Mouse (Mus musculus): ENCODE measurements at regions not wholly inside any gene's neighbourhood (a gene's known extent, or its start where the extent isn't known, plus 50 kb on each side); places are given as distances from the start of the nearest gene placed in this dataset.

DNA sequence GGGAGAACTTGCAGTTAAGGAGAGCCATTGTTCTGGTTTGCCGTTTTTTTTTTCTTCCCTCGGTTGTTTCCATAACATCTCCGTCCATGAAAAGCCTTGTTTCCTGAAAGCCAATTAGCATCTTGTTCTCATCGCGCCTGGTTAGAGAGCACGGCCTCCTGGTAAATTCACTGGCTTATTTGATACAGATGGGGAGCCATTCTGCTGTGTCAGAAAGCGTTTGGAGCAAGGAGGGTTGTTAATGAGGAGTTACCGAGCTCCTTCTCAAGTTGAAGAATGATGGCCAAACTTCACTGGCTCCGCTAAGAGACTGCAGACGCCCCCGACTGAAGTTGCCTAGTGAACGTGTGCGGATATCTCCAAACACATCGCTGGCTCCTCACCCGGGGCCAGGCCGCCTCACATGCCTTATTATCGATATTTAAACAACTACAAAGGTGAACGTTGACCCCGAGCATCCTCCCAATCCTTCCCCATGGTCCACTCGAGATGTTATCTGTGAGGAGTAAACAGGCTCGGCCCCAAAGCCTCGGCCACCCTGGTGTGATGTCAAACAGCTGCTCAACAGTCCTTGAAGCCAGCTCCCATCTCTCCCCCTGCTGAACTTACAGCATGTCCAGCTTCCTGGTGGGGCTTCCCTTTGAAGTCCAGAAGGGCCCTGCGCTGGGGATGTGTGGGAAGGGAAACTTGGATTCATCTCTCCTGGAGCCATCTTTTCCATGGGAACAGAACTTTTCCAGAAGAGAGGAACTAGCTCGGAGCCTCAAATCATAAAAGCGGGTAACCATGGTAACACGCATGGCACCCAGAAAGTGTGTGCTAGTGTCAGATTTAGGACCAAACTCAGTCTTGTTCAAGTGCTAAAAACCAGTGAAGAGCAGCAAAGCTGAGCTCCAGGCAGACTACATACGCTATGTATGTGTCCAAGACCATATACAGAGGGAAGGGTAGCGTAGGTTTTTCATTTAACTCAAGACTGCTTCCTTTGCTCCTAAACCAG is 190.0 kb upstream of the Tbx3 start:
- in situ Hi-C loops (cut with MboI, MseI), result no loop called here

DNA sequence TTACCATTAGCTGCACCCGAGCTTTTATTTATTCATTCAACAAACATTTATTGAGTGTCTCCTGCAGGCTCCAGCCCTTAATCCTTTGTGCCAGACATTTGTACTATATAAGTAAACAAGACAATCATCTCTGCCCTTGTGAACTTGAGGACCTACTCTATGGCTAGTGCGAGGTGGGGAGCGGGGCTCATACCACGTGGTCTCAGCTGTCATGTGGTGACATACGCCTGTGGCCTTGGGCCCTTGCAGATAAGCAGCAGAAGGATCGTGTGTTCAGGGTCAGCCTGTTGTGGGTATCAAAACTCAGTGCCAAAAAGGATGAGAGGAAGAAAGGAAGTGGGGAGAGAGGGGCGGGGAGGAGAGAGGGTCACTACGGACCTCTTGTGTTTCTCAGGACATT is 186.8 kb upstream of the Tbx3 start:
- in situ Hi-C loops (cut with MboI, MseI), result no loop called here

GRCm38 (mm10) chr5:119486196-119486595 is 184.3 kb upstream of the Tbx3 start:
- in situ Hi-C loops (cut with MboI, MseI), result no loop called here

DNA sequence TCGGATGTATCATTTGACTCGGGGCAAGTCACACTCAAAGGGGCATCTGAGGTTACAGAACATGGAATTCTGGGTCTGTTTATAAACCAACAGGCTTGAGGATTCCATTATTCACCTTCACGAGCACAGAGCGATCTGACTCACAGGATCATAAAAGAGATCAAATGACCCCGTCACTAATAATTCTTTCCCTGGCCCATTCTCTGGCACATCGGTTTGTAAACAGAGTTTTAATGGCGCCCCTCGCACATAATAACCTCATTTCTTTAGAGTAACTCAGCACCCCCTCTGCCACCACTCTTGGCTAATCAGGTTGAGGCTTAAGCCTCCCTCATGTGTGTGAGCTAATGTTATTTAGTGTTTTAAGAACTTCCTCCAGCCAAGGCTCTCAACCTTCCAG is 183.3 kb upstream of the Tbx3 start:
- in situ Hi-C loops (cut with MboI, MseI), result no loop called here

- in situ Hi-C loops (cut with MboI, MseI), result no loop called here
These were observed 173.0 kb upstream of the Tbx3 start for GRCm38 (mm10) chr5:119497501-119497900.

- in situ Hi-C loops (cut with MboI, MseI), result no loop called here
These were observed 172.0 kb upstream of the Tbx3 start for GRCm38 (mm10) chr5:119498431-119498830.

- in situ Hi-C loops (cut with MboI, MseI), result no loop called here
These were observed 162.8 kb upstream of the Tbx3 start for GRCm38 (mm10) chr5:119507709-119508108.

GRCm38 (mm10) chr5:119518506-119519252 is 151.8 kb upstream of the Tbx3 start:
- in situ Hi-C loops (cut with MboI, MseI), result no loop called here

DNA sequence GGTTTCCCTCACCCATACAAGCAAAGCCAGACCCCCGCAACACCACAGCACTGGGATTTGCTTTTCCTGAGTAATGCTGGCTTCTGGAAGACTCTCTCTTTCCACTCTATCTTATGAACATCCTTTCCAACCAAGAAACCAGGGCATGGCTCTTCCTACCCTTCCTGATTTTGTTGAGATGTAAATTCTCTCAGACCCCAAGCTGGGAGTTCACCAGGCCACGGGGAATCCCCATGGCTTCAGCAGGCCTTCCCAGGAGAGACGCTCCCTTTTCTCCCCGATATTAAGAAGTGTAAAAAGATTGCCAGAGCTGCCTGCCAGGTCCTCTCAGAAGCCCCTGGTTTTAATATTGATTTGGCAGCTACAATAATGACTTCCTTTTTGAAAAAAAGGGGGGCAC is 146.3 kb upstream of the Tbx3 start:
- in situ Hi-C loops (cut with MboI, MseI), result no loop called here

- in situ Hi-C loops (cut with MboI, MseI), result no loop called here
These were observed 144.5 kb upstream of the Tbx3 start for GRCm38 (mm10) chr5:119525960-119526359.

- in situ Hi-C loops (cut with MboI, MseI), result no loop called here
These were observed 140.5 kb upstream of the Tbx3 start for GRCm38 (mm10) chr5:119530009-119530408.

- in situ Hi-C loops (cut with MboI, MseI), result no loop called here
These were observed 135.5 kb upstream of the Tbx3 start for GRCm38 (mm10) chr5:119534946-119535345.

DNA sequence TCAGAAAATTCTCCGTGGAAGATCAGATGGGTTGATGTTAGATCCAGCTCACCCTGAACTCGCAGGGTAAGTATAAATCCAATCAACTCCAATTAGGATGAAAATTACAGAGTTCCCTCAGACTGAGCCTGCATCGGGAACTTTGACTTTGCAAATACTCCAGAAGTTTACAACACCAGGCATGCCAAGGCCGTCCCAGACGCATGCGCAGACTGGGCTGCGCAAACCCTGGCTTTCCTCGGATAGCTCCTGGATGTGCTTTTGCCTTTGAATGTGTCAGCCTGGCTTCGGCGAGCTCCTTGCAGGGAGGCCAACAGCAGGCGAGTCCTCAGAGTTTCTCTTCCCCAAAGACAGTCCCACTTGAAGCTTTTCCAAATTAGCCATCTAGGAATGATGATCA is 127.6 kb upstream of the Tbx3 start:
- in situ Hi-C loops (cut with MboI, MseI), result no loop called here

DNA sequence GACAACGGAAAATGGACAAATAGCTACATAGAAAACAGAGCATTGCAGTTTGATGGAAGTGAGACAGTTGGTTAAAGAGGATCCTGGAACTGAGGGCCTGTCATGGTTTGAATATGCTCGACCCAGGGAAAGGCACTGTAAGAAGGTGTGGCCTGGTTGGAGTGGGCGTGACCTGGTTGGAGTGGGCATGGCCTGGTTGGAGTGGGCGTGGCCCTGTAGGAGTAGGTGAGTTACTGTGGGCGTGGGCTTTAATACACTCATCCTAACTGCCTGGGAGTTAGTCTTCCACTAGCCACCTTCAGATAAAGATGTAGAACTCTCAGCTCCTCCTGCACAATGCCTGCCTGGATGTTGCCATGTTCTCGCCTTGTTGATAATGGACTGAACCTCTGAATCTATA is 126.8 kb upstream of the Tbx3 start:
- in situ Hi-C loops (cut with MboI, MseI), result no loop called here

- in situ Hi-C loops (cut with MboI, MseI), result no loop called here
These were observed 125.8 kb upstream of the Tbx3 start for GRCm38 (mm10) chr5:119544681-119545080.

DNA sequence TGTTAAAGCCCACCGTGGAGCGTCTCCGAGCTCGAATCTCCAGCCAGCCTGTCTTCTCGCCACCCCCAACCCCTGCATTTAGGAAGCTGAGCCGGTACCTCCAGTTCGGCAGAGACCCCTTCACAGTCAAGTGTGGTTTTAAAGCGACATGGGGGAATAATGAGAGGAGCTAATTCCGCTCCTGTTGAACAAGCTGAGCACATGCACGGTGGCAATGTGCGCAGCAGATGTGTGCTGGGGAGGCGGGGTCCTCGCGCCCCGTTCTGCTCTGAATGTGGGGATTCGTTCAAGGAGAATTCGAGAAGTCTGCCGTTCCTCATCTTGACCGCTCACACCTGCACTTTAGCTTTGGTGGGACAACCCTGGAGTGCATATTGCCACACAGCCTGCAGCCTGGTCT is 123.4 kb upstream of the Tbx3 start:
- in situ Hi-C loops (cut with MboI, MseI), result no loop called here

DNA sequence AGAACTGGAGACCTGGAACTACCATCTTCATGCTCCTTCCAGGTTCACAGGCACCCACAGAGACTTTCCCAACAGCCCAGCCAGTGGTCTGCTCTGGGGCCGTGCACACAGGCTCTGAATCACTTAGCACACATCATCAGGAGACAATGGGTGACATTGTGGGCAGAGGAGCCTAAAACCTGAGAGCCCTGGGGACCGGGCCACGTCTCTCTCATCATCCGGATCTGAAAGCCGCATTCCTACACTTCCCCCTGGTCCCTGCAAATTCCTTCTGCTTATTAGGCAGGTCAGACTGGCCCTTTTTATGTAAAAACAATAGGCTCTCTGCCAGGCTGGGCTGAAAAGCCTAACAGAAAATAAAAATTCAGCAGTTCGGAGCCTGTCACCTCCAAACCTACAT is 119.6 kb upstream of the Tbx3 start:
- in situ Hi-C loops (cut with MboI, MseI), result no loop called here

- in situ Hi-C loops (cut with MboI, MseI), result no loop called here
These were observed 117.0 kb upstream of the Tbx3 start for GRCm38 (mm10) chr5:119553469-119553868.

GRCm38 (mm10) chr5:119557071-119557470 is 113.4 kb upstream of the Tbx3 start:
- in situ Hi-C loops (cut with MboI, MseI), result no loop called here

- in situ Hi-C loops (cut with MboI, MseI), result no loop called here
These were observed 110.8 kb upstream of the Tbx3 start for GRCm38 (mm10) chr5:119559696-119560095.

DNA sequence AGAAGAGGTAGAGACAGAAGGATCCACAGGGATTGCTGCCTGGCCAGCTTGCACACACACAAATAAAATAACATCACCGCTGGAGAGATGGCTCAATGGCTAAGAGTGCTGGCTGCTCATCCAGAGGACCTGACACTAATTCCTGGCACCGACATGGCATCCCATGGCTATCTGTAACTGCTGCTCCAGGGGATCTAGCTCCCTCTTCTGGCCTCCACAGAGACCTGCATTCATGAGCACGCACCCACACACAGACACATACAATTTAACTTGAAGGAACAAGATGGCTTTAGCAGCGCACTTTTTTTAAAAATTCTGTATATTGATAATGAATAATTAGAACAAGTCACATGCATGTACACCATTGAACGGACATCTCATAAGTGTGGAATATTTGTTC is 110.1 kb upstream of the Tbx3 start:
- in situ Hi-C loops (cut with MboI, MseI), result no loop called here

DNA sequence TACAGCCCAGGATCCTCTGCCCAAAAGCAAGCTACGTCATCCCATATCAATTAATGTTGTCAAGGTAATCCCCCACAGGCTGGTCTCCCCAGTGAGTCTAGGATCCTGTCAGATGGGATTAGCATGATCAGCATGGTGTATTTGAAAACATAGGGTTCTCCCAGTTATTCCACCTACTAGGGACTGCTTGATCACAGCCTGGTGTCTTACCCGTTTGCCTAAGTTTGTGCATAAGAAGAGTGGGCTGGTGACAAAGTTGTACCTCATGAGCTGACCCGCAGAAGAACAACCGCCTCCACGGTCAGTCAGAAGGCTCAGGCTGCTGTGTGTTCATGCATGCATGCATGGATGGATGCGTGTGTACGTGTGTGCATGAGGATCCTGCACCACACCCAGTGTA is 108.9 kb upstream of the Tbx3 start:
- in situ Hi-C loops (cut with MboI, MseI), result no loop called here

Data from T-helper 1 cell (primary cell).